Mouse (Mus musculus) macrophage (primary cell): ENCODE measurements around the gene Hnrnpm. TPM values are rescaled to one million over a fixed set of nuclear protein-coding genes. Genes with fewer than 3 reads are reported as not detected.
A peak's percentile ranks its signal among the peaks of the same experiment; 100 is the strongest.
"Not testable (repeated sequence)": the region's sequence is repeated elsewhere in the genome, so short reads cannot be mapped to it uniquely, and the experiment has no call there.

Experiments
- H3K27ac ChIP-seq: fragments of 350-480 bp; formaldehyde crosslinking; 2 replicates; pipeline ENCODE4 v1.9.0; 2021
- H3K36me3 ChIP-seq: fragments of 350-480 bp; formaldehyde crosslinking; 2 replicates; pipeline ENCODE4 v1.9.0; 2021; ENCODE audit errors: inconsistent target
- H3K4me3 ChIP-seq: fragments of 350-480 bp; formaldehyde crosslinking; 2 replicates; pipeline ENCODE4 v1.9.0; 2021; ENCODE audit errors: inconsistent target
- H3K79me2 ChIP-seq: fragments of 350-480 bp; formaldehyde crosslinking; 2 replicates; pipeline ENCODE4 v1.9.0; 2021; ENCODE audit errors: inconsistent target
- WGBS: methylation state at CpG from one replicate; pipeline ENCODE4 v1.1.7; 2026; ENCODE audit warnings: inconsistent platforms; ENCODE audit not compliant: missing documents; 5-methylcytosine and 5-hydroxymethylcytosine counted together
- polyA plus RNA-seq: library from polyadenylated mRNA; stranded (reverse); fragments of 250-400 nt; gene quantifications from 3 replicates; pipeline ENCODE4 v1.2.4, GENCODE M21; 2018; ENCODE audit warnings: inconsistent platforms

Hnrnpm gene
- polyA plus RNA-seq, 1 experiment from 2014 or later = 351 TPM

- H3K27ac ChIP-seq = peak within 1 kb of the TSS; percentile 88
- no peaks in the 10 kb centered on the region for H3K36me3 ChIP-seq
- H3K4me3 ChIP-seq = peak within 1 kb of the TSS; percentile 4; the same call in 1 of the 2 replicates
- WGBS = 10% methylated on average over 4 of the region's 4 CpGs
- no peaks in the 10 kb centered on the region; the same call in 1 of the 2 replicates for H3K79me2 ChIP-seq
Observed at GRCm38 (mm10) chr17:33637516-33638276, 49.0 kb downstream of the Hnrnpm start, which contains the start of gene Pram1. Pram1 (plus strand) TSS chr17:33638056.

GRCm38 (mm10) chr17:33637038-33637437, 49.6 kb downstream of the Hnrnpm start:
- WGBS = 100% methylated on average over 2 of the region's 2 CpGs
- H3K27ac ChIP-seq = no peak overlapping the region
- H3K4me3 ChIP-seq = no peak overlapping the region
- no peaks in the 10 kb centered on the region; the same call in 1 of the 2 replicates for H3K79me2 ChIP-seq
- 0 out of 2 replicates have a peak, but pooled peaks cover 3% of the 10 kb centered on the region for H3K36me3 ChIP-seq

GRCm38 (mm10) chr17:33631796-33632195, 54.9 kb downstream of the Hnrnpm start:
- H3K36me3 ChIP-seq = peaks cover 17% of the 10 kb centered on the region; the same call in 1 of the 2 replicates
- no peak overlapping the region for H3K27ac ChIP-seq
- H3K79me2 ChIP-seq = peaks cover 15% of the 10 kb centered on the region
- no peak overlapping the region for H3K4me3 ChIP-seq
- WGBS = 98% methylated on average over 5 of the region's 5 CpGs

GRCm38 (mm10) chr17:33631236-33631635, 55.4 kb downstream of the Hnrnpm start:
- no peak overlapping the region for H3K4me3 ChIP-seq
- peaks cover 15% of the 10 kb centered on the region for H3K79me2 ChIP-seq
- no peak overlapping the region for H3K27ac ChIP-seq
- WGBS = 96% methylated on average over 9 of the region's 9 CpGs
- peaks cover 17% of the 10 kb centered on the region; the same call in 1 of the 2 replicates for H3K36me3 ChIP-seq

GRCm38 (mm10) chr17:33630171-33630895, 56.3 kb downstream of the Hnrnpm start:
- 90% methylated on average over 13 of the region's 13 CpGs for WGBS
- Histone ChIP-seq H3K36me3 (peaks cover 17% of the 10 kb centered on the region; the same call in 1 of the 2 replicates), H3K79me2 (peaks cover 15% of the 10 kb centered on the region), H3K27ac (peak overlapping the region; percentile 75), H3K4me3 (peak overlapping the region; percentile 46; the same call in 1 of the 2 replicates)

- WGBS = 58% methylated on average over 10 of the region's 12 CpGs
- Histone ChIP-seq H3K36me3 (peaks cover 17% of the 10 kb centered on the region; the same call in 1 of the 2 replicates), H3K79me2 (peaks cover 15% of the 10 kb centered on the region), H3K4me3 (peak overlapping the region; percentile 46), H3K27ac (peak overlapping the region; percentile 75)
Observed at GRCm38 (mm10) chr17:33629487-33630125, 57.1 kb downstream of the Hnrnpm start.

- Histone ChIP-seq H3K79me2 (peaks cover 15% of the 10 kb centered on the region), H3K4me3 (peak within 1 kb of the TSS; percentile 46), H3K27ac (peak within 1 kb of the TSS; percentile 75), H3K36me3 (peaks cover 17% of the 10 kb centered on the region; the same call in 1 of the 2 replicates)
- WGBS = 3% methylated on average over 28 of the region's 35 CpGs
Observed at GRCm38 (mm10) chr17:33628621-33629486, 57.8 kb downstream of the Hnrnpm start, which contains the start of gene Zfp414. Zfp414 (plus strand) TSS chr17:33629090.

- no peak overlapping the region for H3K4me3 ChIP-seq
- peaks cover 17% of the 10 kb centered on the region; the same call in 1 of the 2 replicates for H3K36me3 ChIP-seq
- 95% methylated on average over 3 of the region's 3 CpGs for WGBS
- H3K79me2 ChIP-seq = peaks cover 15% of the 10 kb centered on the region
- no peak overlapping the region for H3K27ac ChIP-seq
Observed at GRCm38 (mm10) chr17:33627281-33627680, 59.4 kb downstream of the Hnrnpm start.

- WGBS = 100% methylated on average over 5 of the region's 5 CpGs
- not testable (repeated sequence) for H3K27ac ChIP-seq, H3K36me3 ChIP-seq, H3K4me3 ChIP-seq, H3K79me2 ChIP-seq
Observed at GRCm38 (mm10) chr17:33613726-33614125, 72.9 kb downstream of the Hnrnpm start.

GRCm38 (mm10) chr17:33610548-33610947, 76.1 kb downstream of the Hnrnpm start:
- WGBS = 74% methylated on average over 3 of the region's 7 CpGs
- H3K4me3 ChIP-seq = no peak overlapping the region
- no peak overlapping the region for H3K27ac ChIP-seq
- no peaks in the 10 kb centered on the region for H3K79me2 ChIP-seq
- peaks cover 28% of the 10 kb centered on the region for H3K36me3 ChIP-seq

GRCm38 (mm10) chr17:33607273-33607672, 79.4 kb downstream of the Hnrnpm start:
- peaks cover 50% of the 10 kb centered on the region for H3K36me3 ChIP-seq
- H3K27ac ChIP-seq = no peak overlapping the region
- no peaks in the 10 kb centered on the region for H3K79me2 ChIP-seq
- 100% methylated on average over 2 of the region's 2 CpGs for WGBS
- no peak overlapping the region for H3K4me3 ChIP-seq

- WGBS = 96% methylated on average over 11 of the region's 12 CpGs
- no peak overlapping the region for H3K27ac ChIP-seq
- H3K4me3 ChIP-seq = no peak overlapping the region
- H3K36me3 ChIP-seq = peaks cover 96% of the 10 kb centered on the region
- H3K79me2 ChIP-seq = no peaks in the 10 kb centered on the region
Observed at GRCm38 (mm10) chr17:33601947-33602346, 84.7 kb downstream of the Hnrnpm start.

- Histone ChIP-seq H3K79me2 (no peaks in the 10 kb centered on the region), H3K27ac (no peak overlapping the region), H3K36me3 (peaks cover 96% of the 10 kb centered on the region), H3K4me3 (no peak overlapping the region)
- 92% methylated on average over 3 of the region's 3 CpGs for WGBS
Observed at GRCm38 (mm10) chr17:33600831-33601230, 85.8 kb downstream of the Hnrnpm start.
